Mouse (Mus musculus) cerebellum, adult 2 months (tissue): Measurements from ENCODE around the gene Dhdds.

ENCODE experiments used
- CTCF ChIP-seq: fragments of 200-500 bp; IDR thresholded peaks from 2 replicates; pipeline ENCODE4 v1.5.1; 2011; ENCODE audit warnings: low read depth, mild to moderate bottlenecking, control low read depth, low read length, moderate library complexity, borderline replicate concordance; ENCODE audit not compliant: insufficient read depth
- POLR2A ChIP-seq: fragments of 200-500 bp; IDR thresholded peaks from 2 replicates; pipeline ENCODE4 v1.6.1; 2011; ENCODE audit warnings: low read length, control low read depth, borderline replicate concordance; ENCODE audit not compliant: insufficient read depth

- TF ChIP-seq POLR2A (no peak), CTCF (no peak)
These were observed 71.4 kb downstream of the Dhdds start for GRCm38 (mm10) chr4:133929278-133929670.
